Mouse (Mus musculus) brain, embryonic 14.5 days (tissue): ENCODE data around the gene Cdyl.

Experiments used
- CTCF ChIP-seq: fragments of 200-500 bp; IDR thresholded peaks from 2 replicates; pipeline ENCODE4 v1.5.1; 2012; ENCODE audit warnings: inconsistent platforms, mild to moderate bottlenecking, moderate library complexity, borderline replicate concordance; ENCODE audit not compliant: insufficient read depth, insufficient read length; ENCODE audit errors: extremely low read depth
- POLR2A ChIP-seq: fragments of 200-500 bp; IDR thresholded peaks from 2 replicates; pipeline ENCODE4 v1.6.1; 2012; ENCODE audit warnings: mild to moderate bottlenecking, inconsistent platforms, borderline replicate concordance; ENCODE audit not compliant: poor library complexity, insufficient read depth, insufficient read length, severe bottlenecking; ENCODE audit errors: extremely low read depth

GRCm38 (mm10) chr13:35815782-35816368 is 156.2 kb downstream of the Cdyl start:
- no peak for TF ChIP-seq POLR2A
- no peak for TF ChIP-seq CTCF
